Mouse (Mus musculus): ENCODE results near the gene Adgrl3. TPM values are rescaled to one million over a fixed set of nuclear protein-coding genes. Genes with fewer than 3 reads are reported as not detected.

Gene Adgrl3
- polyA plus RNA-seq (2014; fragmentation: Nextera tagmentation; extraction: Ambion mirVana) = 24.5 and 36.4 TPM in 2 replicates

- peak within 1 kb of the TSS; percentile 88 for H3K9ac ChIP-seq (ENCODE audit: low read length)
- peaks cover 10% of the 10 kb centered on the region; the same call in 1 of the 2 replicates for H3K27me3 ChIP-seq (replicated peaks; ENCODE audit: control insufficient read depth, insufficient read depth, low read length)
- under 1% methylated on average over 53 of the region's 70 CpGs for WGBS
- H3K27ac ChIP-seq (ENCODE audit: low read depth, low read length) = peak within 1 kb of the TSS; percentile 98
- DNase-seq (ENCODE audit: low spot score) (peak; percentile 90), ATAC-seq (peak; percentile 86)
- peak within 1 kb of the TSS; percentile 68 for H3K4me3 ChIP-seq (ENCODE audit: low read depth, low read length)
- H3K4me1 ChIP-seq (ENCODE audit: control insufficient read depth, insufficient read depth, low read length) = peaks cover 6% of the 10 kb centered on the region; the same call in 1 of the 2 replicates
- peak within 1 kb of the TSS; percentile 74 for H3K4me2 ChIP-seq (ENCODE audit: low read length)
- no peaks in the 10 kb centered on the region for H3K36me3 ChIP-seq (ENCODE audit: control insufficient read depth, insufficient read depth, low read length)
- no peaks in the 10 kb centered on the region for H3K9me3 ChIP-seq (replicated peaks; ENCODE audit: control insufficient read depth, low read length)
These were observed at the start of gene Adgrl3 for GRCm38 (mm10) chr5:81019590-81020254. Gene Adgrl3, plus strand, starts transcription at chr5:81020138.

DNA sequence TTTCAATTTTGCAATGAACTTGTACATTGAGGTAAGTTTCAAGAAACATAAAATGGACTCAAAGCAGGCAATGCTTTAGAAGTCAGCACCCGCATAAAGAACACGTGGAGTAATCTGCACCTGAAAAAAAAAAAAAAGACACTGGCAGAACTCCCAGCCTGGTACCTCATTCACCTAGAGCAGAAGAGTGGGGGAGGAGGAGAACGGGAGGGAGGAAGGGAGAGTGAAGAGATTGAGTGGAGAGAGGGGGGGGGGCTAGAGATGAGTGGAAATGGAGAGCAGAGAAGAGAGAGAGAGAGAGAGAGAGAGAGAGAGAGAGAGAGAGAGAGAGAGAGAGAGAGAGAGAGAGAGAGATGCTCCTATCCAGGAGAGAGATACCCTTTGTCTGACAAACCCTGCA is 772 bp upstream of the Adgrl3 start:
- H3K4me3 ChIP-seq (ENCODE audit: low read depth, low read length) = peak overlapping the region; percentile 68
- no peaks in the 10 kb centered on the region for H3K9me3 ChIP-seq (replicated peaks; ENCODE audit: control insufficient read depth, low read length)
- H3K27me3 ChIP-seq (replicated peaks; ENCODE audit: control insufficient read depth, insufficient read depth, low read length) = 0 out of 2 replicates have a peak, but pooled peaks cover 4% of the 10 kb centered on the region
- DNase-seq (ENCODE audit: low spot score) (no peak), ATAC-seq (peak; percentile 18)
- 5% methylated on average over 3 of the region's 3 CpGs for WGBS
- peaks cover 6% of the 10 kb centered on the region; the same call in 1 of the 2 replicates for H3K4me1 ChIP-seq (ENCODE audit: control insufficient read depth, insufficient read depth, low read length)
- peak overlapping the region; percentile 74 for H3K4me2 ChIP-seq (ENCODE audit: low read length)
- no peaks in the 10 kb centered on the region for H3K36me3 ChIP-seq (ENCODE audit: control insufficient read depth, insufficient read depth, low read length)
- peak overlapping the region; percentile 98 for H3K27ac ChIP-seq (ENCODE audit: low read depth, low read length)
- peak overlapping the region; percentile 88 for H3K9ac ChIP-seq (ENCODE audit: low read length)

DNA sequence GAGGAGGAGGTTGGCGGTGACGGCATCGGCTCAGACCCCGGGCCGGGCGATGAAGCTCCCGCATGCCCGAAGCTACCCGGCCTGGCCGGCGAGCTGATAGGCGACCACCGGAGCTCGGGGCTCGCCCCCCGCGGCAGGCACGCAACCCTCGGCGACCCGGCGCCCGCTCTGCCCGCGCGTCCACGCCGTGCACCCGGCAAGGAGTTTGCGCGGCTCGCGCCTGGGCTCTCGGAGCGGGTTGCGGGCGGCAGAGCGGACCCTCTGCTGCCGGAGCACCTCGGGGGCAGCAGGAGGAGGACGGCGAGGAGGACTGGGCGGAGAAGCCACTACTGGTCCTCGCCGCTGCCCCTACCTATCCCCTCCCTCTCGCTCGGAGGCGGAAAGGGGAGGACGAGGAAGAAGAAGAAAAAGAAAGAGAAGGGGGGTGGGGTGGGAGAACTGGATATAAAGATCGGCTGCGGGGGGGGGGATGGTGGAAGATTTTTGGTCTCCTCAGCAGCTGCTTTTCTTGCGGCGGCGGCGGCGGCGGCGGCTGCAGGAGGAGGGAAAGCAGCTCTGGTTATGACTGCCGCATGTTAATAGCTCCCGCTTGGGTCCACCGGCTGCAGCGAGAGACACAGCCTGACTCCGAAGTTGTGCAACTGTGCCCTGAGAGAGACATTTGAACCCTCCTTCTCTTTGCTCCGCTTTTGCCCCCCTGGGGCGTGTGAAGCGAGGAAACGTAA is 505 bp downstream of the Adgrl3 start:
- H3K4me1 ChIP-seq (ENCODE audit: control insufficient read depth, insufficient read depth, low read length) = peaks cover 6% of the 10 kb centered on the region; the same call in 1 of the 2 replicates
- WGBS = 0% methylated on average over 58 of the region's 67 CpGs
- peak overlapping the region; percentile 88 for H3K9ac ChIP-seq (ENCODE audit: low read length)
- H3K4me2 ChIP-seq (ENCODE audit: low read length) = peak overlapping the region; percentile 74
- peak overlapping the region; percentile 68 for H3K4me3 ChIP-seq (ENCODE audit: low read depth, low read length)
- H3K27ac ChIP-seq (ENCODE audit: low read depth, low read length) = peak overlapping the region; percentile 98
- peak; percentile 47 for ATAC-seq
- H3K9me3 ChIP-seq (replicated peaks; ENCODE audit: control insufficient read depth, low read length) = no peaks in the 10 kb centered on the region
- peaks cover 10% of the 10 kb centered on the region; the same call in 1 of the 2 replicates for H3K27me3 ChIP-seq (replicated peaks; ENCODE audit: control insufficient read depth, insufficient read depth, low read length)
- peak; percentile 79 for DNase-seq (ENCODE audit: low spot score)
- H3K36me3 ChIP-seq (ENCODE audit: control insufficient read depth, insufficient read depth, low read length) = no peaks in the 10 kb centered on the region

GRCm38 (mm10) chr5:81021006-81021320 is 1.0 kb downstream of the Adgrl3 start:
- H3K9ac ChIP-seq (ENCODE audit: low read length) = peak overlapping the region; percentile 88
- no peaks in the 10 kb centered on the region for H3K36me3 ChIP-seq (ENCODE audit: control insufficient read depth, insufficient read depth, low read length)
- DNase-seq (ENCODE audit: low spot score) (no peak), ATAC-seq (no peak; the same call in 1 of the 2 replicates)
- peaks cover 10% of the 10 kb centered on the region; the same call in 1 of the 2 replicates for H3K27me3 ChIP-seq (replicated peaks; ENCODE audit: control insufficient read depth, insufficient read depth, low read length)
- no peaks in the 10 kb centered on the region for H3K9me3 ChIP-seq (replicated peaks; ENCODE audit: control insufficient read depth, low read length)
- peak overlapping the region; percentile 98 for H3K27ac ChIP-seq (ENCODE audit: low read depth, low read length)
- H3K4me1 ChIP-seq (ENCODE audit: control insufficient read depth, insufficient read depth, low read length) = peaks cover 6% of the 10 kb centered on the region; the same call in 1 of the 2 replicates
- WGBS = 0% methylated on average over 6 of the region's 6 CpGs
- H3K4me3 ChIP-seq (ENCODE audit: low read depth, low read length) = peak overlapping the region; percentile 68
- H3K4me2 ChIP-seq (ENCODE audit: low read length) = peak overlapping the region; percentile 74

- Histone ChIP-seq H3K4me2 (ENCODE audit: low read length) (peak overlapping the region; percentile 74), H3K9ac (ENCODE audit: low read length) (peak overlapping the region; percentile 88), H3K36me3 (ENCODE audit: control insufficient read depth, insufficient read depth, low read length) (no peaks in the 10 kb centered on the region), H3K9me3 (replicated peaks; ENCODE audit: control insufficient read depth, low read length) (no peaks in the 10 kb centered on the region), H3K27me3 (replicated peaks; ENCODE audit: control insufficient read depth, insufficient read depth, low read length) (peaks cover 10% of the 10 kb centered on the region; the same call in 1 of the 2 replicates), H3K27ac (ENCODE audit: low read depth, low read length) (peak overlapping the region; percentile 98), H3K4me1 (ENCODE audit: control insufficient read depth, insufficient read depth, low read length) (peaks cover 6% of the 10 kb centered on the region; the same call in 1 of the 2 replicates), H3K4me3 (ENCODE audit: low read depth, low read length) (peak overlapping the region; percentile 68)
- 0% methylated on average over 39 of the region's 39 CpGs for WGBS
- DNase-seq (ENCODE audit: low spot score) (peak; percentile 51), ATAC-seq (no peak)
These were observed 1.5 kb downstream of the Adgrl3 start for GRCm38 (mm10) chr5:81021331-81021863.

- peak overlapping the region; percentile 74 for H3K4me2 ChIP-seq (ENCODE audit: low read length)
- H3K27me3 ChIP-seq (replicated peaks; ENCODE audit: control insufficient read depth, insufficient read depth, low read length) = peaks cover 10% of the 10 kb centered on the region; the same call in 1 of the 2 replicates
- H3K9ac ChIP-seq (ENCODE audit: low read length) = peak overlapping the region; percentile 88
- DNase-seq (ENCODE audit: low spot score) (no peak), ATAC-seq (no peak)
- H3K36me3 ChIP-seq (ENCODE audit: control insufficient read depth, insufficient read depth, low read length) = no peaks in the 10 kb centered on the region
- H3K27ac ChIP-seq (ENCODE audit: low read depth, low read length) = peak overlapping the region; percentile 98
- peak overlapping the region; percentile 68 for H3K4me3 ChIP-seq (ENCODE audit: low read depth, low read length)
- under 1% methylated on average over 21 of the region's 21 CpGs for WGBS
- H3K9me3 ChIP-seq (replicated peaks; ENCODE audit: control insufficient read depth, low read length) = no peaks in the 10 kb centered on the region
- H3K4me1 ChIP-seq (ENCODE audit: control insufficient read depth, insufficient read depth, low read length) = peaks cover 6% of the 10 kb centered on the region; the same call in 1 of the 2 replicates
These were observed 1.9 kb downstream of the Adgrl3 start for GRCm38 (mm10) chr5:81021864-81022305.

GRCm38 (mm10) chr5:81022306-81023071 is 2.6 kb downstream of the Adgrl3 start:
- Histone ChIP-seq H3K9me3 (replicated peaks; ENCODE audit: control insufficient read depth, low read length) (no peaks in the 10 kb centered on the region), H3K27me3 (replicated peaks; ENCODE audit: control insufficient read depth, insufficient read depth, low read length) (peaks cover 10% of the 10 kb centered on the region), H3K4me2 (ENCODE audit: low read length) (peak overlapping the region; percentile 74), H3K36me3 (ENCODE audit: control insufficient read depth, insufficient read depth, low read length) (no peaks in the 10 kb centered on the region), H3K4me1 (ENCODE audit: control insufficient read depth, insufficient read depth, low read length) (peaks cover 7% of the 10 kb centered on the region; the same call in 1 of the 2 replicates), H3K4me3 (ENCODE audit: low read depth, low read length) (peak overlapping the region; percentile 68), H3K27ac (ENCODE audit: low read depth, low read length) (peak overlapping the region; percentile 98; the same call in 1 of the 2 replicates), H3K9ac (ENCODE audit: low read length) (peak overlapping the region; percentile 88)
- DNase-seq (ENCODE audit: low spot score) (peak; percentile 62), ATAC-seq (no peak)
- under 1% methylated on average over 24 of the region's 24 CpGs for WGBS

Measured in forebrain, embryonic 14.5 days (tissue).